In genomic region chr2:165564101-165564500, GRCm38 (mm10) we compare ENCODE assay signal across 10 mouse cellular contexts. TPM values are rescaled to one million over a fixed set of nuclear protein-coding genes. Genes with fewer than 3 reads are reported as not detected.
DNase-seq lines count a peak whose midpoint lies in the region; ATAC-seq lines count a peak whose summit lies in the region.
"Had no signal": no experiment of that assay in that cellular context is flagged by ENCODE, and none has a peak within 500 bp of the region (broad histone marks: within the 10 kb centered on the region; RNA-seq: fewer than 3 reads in every experiment).

No protein-coding gene starts in this region.

- H3K27ac ChIP-seq in limb, embryonic 12.5 days, result no peak overlapping the region
- no peak overlapping the region for H3K27ac ChIP-seq in limb, embryonic 10.5 days
- 0 out of 2 replicates have a peak overlapping the region, but pooled peaks have one; percentile 33 for H3K27ac ChIP-seq in embryonic facial prominence, embryonic 13.5 days
- no peak overlapping the region for H3K27ac ChIP-seq in hindbrain, embryonic 14.5 days
- H3K27ac ChIP-seq in midbrain, embryonic 13.5 days, result peak overlapping the region; percentile 44
- H3K27ac ChIP-seq: stomach, embryonic 15.5 days had no signal

- WGBS in limb, embryonic 12.5 days, result 64% methylated on average over 8 of the region's 8 CpGs
- 68% methylated on average over 8 of the region's 8 CpGs for WGBS in limb, embryonic 10.5 days
- 56% methylated on average over 8 of the region's 8 CpGs for WGBS in embryonic facial prominence, embryonic 13.5 days
- WGBS in hindbrain, embryonic 14.5 days, result 55% methylated on average over 8 of the region's 8 CpGs
- 56% methylated on average over 8 of the region's 8 CpGs for WGBS in midbrain, embryonic 13.5 days

- no peaks in the 10 kb centered on the region for H3K36me3 ChIP-seq in limb, embryonic 12.5 days
- no peaks in the 10 kb centered on the region for H3K36me3 ChIP-seq in limb, embryonic 10.5 days
- no peaks in the 10 kb centered on the region for H3K36me3 ChIP-seq in embryonic facial prominence, embryonic 13.5 days
- H3K36me3 ChIP-seq in hindbrain, embryonic 14.5 days (replicated peaks; ENCODE audit: control insufficient read depth, insufficient read depth), result no peaks in the 10 kb centered on the region
- no peaks in the 10 kb centered on the region for H3K36me3 ChIP-seq in midbrain, embryonic 13.5 days
- H3K36me3 ChIP-seq: forebrain, embryonic 12.5 days; stomach, embryonic 15.5 days had no signal

- no peak overlapping the region for H3K9ac ChIP-seq in limb, embryonic 12.5 days (replicated peaks)
- H3K9ac ChIP-seq in embryonic facial prominence, embryonic 13.5 days, result no peak overlapping the region
- no peak overlapping the region for H3K9ac ChIP-seq in hindbrain, embryonic 14.5 days
- no peak overlapping the region for H3K9ac ChIP-seq in midbrain, embryonic 13.5 days (replicated peaks)
- H3K9ac ChIP-seq: stomach, embryonic 15.5 days had no signal

- no peaks in the 10 kb centered on the region for H3K9me3 ChIP-seq in limb, embryonic 12.5 days
- no peaks in the 10 kb centered on the region for H3K9me3 ChIP-seq in limb, embryonic 10.5 days (replicated peaks)
- no peaks in the 10 kb centered on the region for H3K9me3 ChIP-seq in embryonic facial prominence, embryonic 13.5 days
- H3K9me3 ChIP-seq in hindbrain, embryonic 14.5 days (ENCODE audit: control insufficient read depth, low read length), result no peaks in the 10 kb centered on the region
- no peaks in the 10 kb centered on the region for H3K9me3 ChIP-seq in midbrain, embryonic 13.5 days
- H3K9me3 ChIP-seq: forebrain, embryonic 12.5 days; stomach, embryonic 15.5 days had no signal

- no peak overlapping the region; the same call in 1 of the 2 replicates for H3K4me3 ChIP-seq in limb, embryonic 12.5 days (replicated peaks)
- H3K4me3 ChIP-seq in limb, embryonic 10.5 days, result no peak overlapping the region
- no peak overlapping the region for H3K4me3 ChIP-seq in embryonic facial prominence, embryonic 13.5 days
- no peak overlapping the region for H3K4me3 ChIP-seq in hindbrain, embryonic 14.5 days (replicated peaks; ENCODE audit: low read length)
- H3K4me3 ChIP-seq in midbrain, embryonic 13.5 days (replicated peaks), result no peak overlapping the region

- peaks cover 54% of the 10 kb centered on the region for H3K27me3 ChIP-seq in limb, embryonic 12.5 days
- H3K27me3 ChIP-seq in limb, embryonic 10.5 days (ENCODE audit: low read depth, poor library complexity, severe bottlenecking), result peaks cover 63% of the 10 kb centered on the region
- H3K27me3 ChIP-seq in embryonic facial prominence, embryonic 13.5 days, result peaks cover 30% of the 10 kb centered on the region
- H3K27me3 ChIP-seq in hindbrain, embryonic 14.5 days (ENCODE audit: control insufficient read depth, insufficient read depth, low read length), result no peaks in the 10 kb centered on the region
- peaks cover 16% of the 10 kb centered on the region; the same call in 1 of the 2 replicates for H3K27me3 ChIP-seq in midbrain, embryonic 13.5 days

- H3K4me2 ChIP-seq in limb, embryonic 12.5 days, result peak overlapping the region; percentile 77; the same call in 1 of the 2 replicates
- no peak overlapping the region for H3K4me2 ChIP-seq in embryonic facial prominence, embryonic 13.5 days
- peak overlapping the region; percentile 93; the same call in 1 of the 2 replicates for H3K4me2 ChIP-seq in hindbrain, embryonic 14.5 days (replicated peaks)
- H3K4me2 ChIP-seq in midbrain, embryonic 13.5 days (replicated peaks), result no peak overlapping the region

- H3K4me1 ChIP-seq in limb, embryonic 12.5 days (replicated peaks), result peaks cover 63% of the 10 kb centered on the region
- peaks cover 58% of the 10 kb centered on the region for H3K4me1 ChIP-seq in limb, embryonic 10.5 days
- H3K4me1 ChIP-seq in embryonic facial prominence, embryonic 13.5 days, result peaks cover 50% of the 10 kb centered on the region
- peaks cover 12% of the 10 kb centered on the region for H3K4me1 ChIP-seq in hindbrain, embryonic 14.5 days (replicated peaks; ENCODE audit: control insufficient read depth, insufficient read depth, low read length)
- H3K4me1 ChIP-seq in midbrain, embryonic 13.5 days (replicated peaks), result peaks cover 33% of the 10 kb centered on the region

- no peak for DNase-seq in limb, embryonic 10.5 days (ENCODE audit: low spot score)
- no peak for DNase-seq in hindbrain, embryonic 14.5 days (ENCODE audit: low spot score)
- DNase-seq in adrenal gland, postnatal 10 days, result no peak
- DNase-seq in thymus, postnatal 36 days, result no peak
- DNase-seq: right cerebral cortex, adult 18-20 months had no signal

- no peak for ATAC-seq in limb, embryonic 12.5 days (ENCODE audit: insufficient number of reproducible peaks, insufficient read depth, low FRiP score, low TSS enrichment, low read depth)
- ATAC-seq in embryonic facial prominence, embryonic 13.5 days (ENCODE audit: insufficient number of reproducible peaks, insufficient read depth, low FRiP score, low TSS enrichment, low read depth), result no peak
- ATAC-seq in hindbrain, embryonic 14.5 days (ENCODE audit: low FRiP score), result no peak
- no peak for ATAC-seq in midbrain, embryonic 13.5 days

RNA-seq across cellular contexts. Expression of gene Eya2, which starts 30.7 kb away (rescaled TPM):
- polyA plus RNA-seq in limb, embryonic 12.5 days (2016; fragmentation: Nextera tagmentation; extraction: Ambion mirVana), result 9.7 and 11.2 TPM in 2 replicates
- polyA plus RNA-seq in limb, embryonic 10.5 days (2016; fragmentation: Nextera tagmentation; extraction: Ambion mirVana), result 6.9 and 7.7 TPM in 2 replicates
- 22.1 and 34.0 TPM in 2 replicates for polyA plus RNA-seq in embryonic facial prominence, embryonic 13.5 days (2015; fragmentation: Nextera tagmentation; extraction: Ambion mirVana)
- 7.9 and 10.0 TPM in 2 replicates for polyA plus RNA-seq in hindbrain, embryonic 14.5 days (2014; fragmentation: Nextera tagmentation; extraction: Ambion mirVana)
- 4.4 TPM in 2 replicates for polyA plus RNA-seq in midbrain, embryonic 13.5 days (2015; fragmentation: Nextera tagmentation; extraction: Ambion mirVana)
- total RNA-seq in adrenal gland, postnatal 10 days (2021), result 1 to 10 TPM; 3.5 to 4.7 TPM

Comparison
In these comparisons a context has a peak if more than half of its experiments do, and no peak if none do; other contexts are left out.
1. H3K27ac ChIP-seq: peak in embryonic facial prominence, embryonic 13.5 days (single experiment) and midbrain, embryonic 13.5 days (single experiment); none in limb, embryonic 12.5 days (single experiment), limb, embryonic 10.5 days (single experiment) and hindbrain, embryonic 14.5 days (single experiment).
2. H3K4me2 ChIP-seq: peak in limb, embryonic 12.5 days (single experiment) and hindbrain, embryonic 14.5 days (single experiment); none in embryonic facial prominence, embryonic 13.5 days (single experiment) and midbrain, embryonic 13.5 days (single experiment).